Mouse (Mus musculus) hindlimb bud, embryonic 11.5 days (tissue): ENCODE measurements at regions not wholly inside any gene's neighbourhood (a gene's known extent, or its start where the extent isn't known, plus 50 kb on each side); places are given as distances from the start of the nearest gene placed in this dataset.

Experiments
- DNase-seq: peaks from one replicate; pipeline ENCODE4 v3.0.0-alpha.2; 2012; ENCODE audit warnings: low read depth, low spot score; ENCODE audit errors: extremely low spot score

DNA sequence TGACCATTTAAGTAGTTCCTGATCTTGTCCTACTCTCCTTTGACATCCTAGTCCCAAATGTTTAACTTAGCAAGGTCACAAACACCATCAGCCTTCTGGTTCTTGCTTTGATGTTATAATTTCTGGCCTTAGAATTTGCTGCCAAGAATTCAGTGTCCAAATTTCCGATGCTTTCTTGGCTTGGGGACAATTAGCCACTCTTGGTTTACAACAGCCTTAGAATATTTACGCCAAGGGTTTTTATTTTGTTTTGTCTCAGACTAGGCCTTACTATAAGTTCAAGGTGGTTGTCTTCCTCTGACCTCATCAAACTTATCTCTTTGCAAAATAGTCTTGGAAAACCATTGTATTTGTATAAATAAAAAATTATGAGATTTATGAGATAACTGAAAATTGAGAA, 322.4 kb downstream of the Tfec start:
- no peak for DNase-seq

DNA sequence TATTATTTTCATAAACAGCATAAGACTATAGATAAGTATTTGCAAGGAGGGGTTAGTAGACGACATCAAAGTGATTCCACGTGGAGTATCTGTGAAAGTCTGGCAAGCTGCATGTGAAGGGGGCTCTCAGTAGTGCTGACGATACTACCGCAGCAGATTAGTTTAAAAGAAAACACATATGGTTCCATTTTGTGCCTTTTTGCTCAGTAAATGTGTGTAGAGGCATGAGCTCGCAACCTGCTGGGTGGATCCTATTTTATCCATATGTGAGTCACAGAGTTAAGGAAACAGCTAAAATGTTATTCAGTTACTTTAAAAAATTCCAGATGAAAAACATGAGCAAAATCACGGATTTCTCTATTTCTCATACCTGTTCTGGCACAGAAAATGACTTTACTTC, 325.4 kb downstream of the Tfec start:
- no peak for DNase-seq

GRCm38 (mm10) chr6:16551945-16552673, 346.1 kb downstream of the Tfec start:
- DNase-seq: no peak

DNA sequence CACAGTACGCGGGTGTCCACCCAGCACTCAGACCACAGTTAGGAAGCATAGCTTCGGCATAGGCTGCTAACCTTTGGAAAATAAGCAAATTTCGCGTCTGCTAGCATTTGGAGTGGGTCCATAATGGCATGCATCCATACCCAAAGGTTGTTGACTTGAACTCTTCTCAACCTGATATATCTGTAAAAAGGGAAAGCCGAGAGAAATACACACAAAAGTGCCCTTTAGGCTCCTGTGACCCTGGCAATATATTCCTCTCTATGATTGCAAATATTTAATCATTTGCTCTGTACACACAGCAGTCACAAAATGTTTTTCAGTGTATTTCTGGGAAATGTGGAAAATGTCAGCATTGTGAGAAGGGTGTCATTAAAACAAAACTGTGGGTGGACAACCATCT, 347.1 kb downstream of the Tfec start:
- no peak for DNase-seq

DNA sequence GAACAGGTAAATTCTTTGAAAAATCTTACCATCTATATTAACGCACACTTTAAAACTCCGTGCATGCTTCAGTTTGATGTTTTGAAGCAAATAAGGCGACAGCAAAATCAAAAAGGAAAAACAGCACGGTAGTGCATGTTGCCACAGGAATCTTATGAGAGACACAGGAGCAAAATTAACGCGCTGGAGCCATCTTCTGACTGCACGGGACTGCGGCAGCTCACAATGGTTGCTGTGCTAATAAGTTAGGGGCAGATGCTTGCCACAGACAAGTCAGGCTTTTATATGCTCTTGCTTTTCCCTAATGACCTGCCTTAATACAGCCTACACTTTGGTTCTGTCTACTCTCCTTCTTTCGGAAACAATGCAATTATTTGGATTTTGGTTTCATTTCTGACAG, 347.8 kb downstream of the Tfec start:
- DNase-seq: no peak

DNA sequence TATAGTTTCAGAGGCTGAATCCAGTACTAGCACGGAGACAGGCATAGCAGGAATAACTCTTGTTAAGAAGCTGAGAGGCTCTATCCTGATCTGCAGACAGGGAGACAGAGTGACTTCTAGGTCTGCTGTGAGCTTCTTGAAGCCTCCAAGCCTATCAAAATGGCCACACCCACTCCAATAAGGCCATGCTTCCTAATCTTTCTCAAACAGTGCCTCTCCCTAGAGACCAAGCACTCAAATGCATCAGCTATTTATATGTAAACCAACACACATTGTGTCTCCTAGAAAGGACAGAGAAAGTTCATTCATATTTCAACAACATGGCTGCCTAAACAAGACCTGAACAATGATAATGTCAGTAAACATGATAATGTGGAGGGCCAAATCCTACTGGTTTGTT, 384.2 kb downstream of the Tfec start:
- no peak for DNase-seq

- no peak for DNase-seq
Measured at GRCm38 (mm10) chr6:16513541-16513940, 384.7 kb downstream of the Tfec start.

- no peak for DNase-seq
Measured at GRCm38 (mm10) chr6:16503836-16504235, 394.4 kb downstream of the Tfec start.

- no peak for DNase-seq
Measured at GRCm38 (mm10) chr6:16487015-16487630, 411.1 kb downstream of the Tfec start.

GRCm38 (mm10) chr6:16483295-16483694, 414.9 kb downstream of the Tfec start:
- DNase-seq: no peak

GRCm38 (mm10) chr6:16468693-16469375, 429.4 kb downstream of the Tfec start:
- DNase-seq: no peak

- DNase-seq: no peak
Measured at GRCm38 (mm10) chr6:16458279-16458678, 440.0 kb downstream of the Tfec start.
